Mouse (Mus musculus): Measurements from ENCODE around the gene Qtrt2.

DNA sequence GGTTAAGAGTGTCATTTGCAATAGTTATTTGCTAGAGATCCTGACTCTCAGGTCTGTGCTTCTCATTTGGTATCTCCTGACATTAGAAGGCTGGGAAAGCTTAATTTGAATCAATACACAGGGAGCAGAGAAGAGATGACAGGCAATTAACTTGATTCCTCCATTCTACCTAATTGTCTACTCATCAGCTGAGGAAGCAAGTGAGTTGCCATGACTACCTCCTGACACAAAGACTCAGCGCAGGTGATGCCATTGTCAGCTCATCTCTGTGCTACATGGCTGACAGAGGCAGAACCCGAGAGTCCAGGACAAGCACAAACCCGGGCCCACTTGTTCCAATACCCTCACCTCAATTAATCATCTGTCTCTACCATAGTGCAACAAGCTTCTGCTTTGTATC lies 99.1 kb downstream of the Qtrt2 start:
- no peak for TF ChIP-seq CTCF (IDR thresholded peaks at IDR 0.05)
- TF ChIP-seq EP300 (IDR thresholded peaks at IDR 0.05) = no peak
